Mouse (Mus musculus) liver, adult 2 months (tissue): ENCODE measurements at regions not wholly inside any gene's neighbourhood (a gene's known extent, or its start where the extent isn't known, plus 50 kb on each side); places are given as distances from the start of the nearest gene placed in this dataset.

Source experiments
- CTCF ChIP-seq: fragments of 200-500 bp; IDR thresholded peaks from 2 replicates; pipeline ENCODE4 v1.5.1; 2011; ENCODE audit warnings: low read depth, low read length, control low read depth
- POLR2A ChIP-seq: fragments of 200-500 bp; IDR thresholded peaks from 2 replicates; pipeline ENCODE4 v1.6.1; 2011; ENCODE audit warnings: low read length, control low read depth; ENCODE audit not compliant: insufficient read depth; ENCODE audit errors: extremely low read depth

DNA sequence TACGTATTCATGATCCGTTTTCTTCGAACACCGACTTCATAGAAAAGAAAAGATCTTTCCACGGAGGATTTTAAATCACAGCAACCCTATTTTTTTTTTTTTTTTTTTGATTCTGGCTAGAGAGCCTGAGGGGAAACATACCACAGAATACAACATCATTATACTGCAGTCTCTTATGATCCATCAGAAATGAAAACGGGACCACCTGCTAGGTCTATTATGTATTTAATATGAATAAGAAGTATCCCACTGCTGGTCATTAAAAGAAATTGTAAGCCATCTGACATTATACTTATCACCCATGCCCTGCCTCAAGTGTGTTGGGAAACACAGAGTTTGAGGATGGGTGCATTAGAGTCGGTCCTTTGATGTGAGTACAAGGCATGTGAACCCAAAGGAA lies 130.7 kb upstream of the D16Ertd472e start:
- TF ChIP-seq POLR2A (no peak), CTCF (no peak)
